Mouse (Mus musculus): ENCODE data around the gene Snx27.

The Snx27 gene

GRCm38 (mm10) chr3:94477444-94477843 is 105.1 kb downstream of the Snx27 start:
- DNase-seq (ENCODE audit: low spot score in 2 of 2) = peak in 1 of 2 experiments; percentile 64

- no peak for DNase-seq (ENCODE audit: low spot score in 2 of 2)
Observed at GRCm38 (mm10) chr3:94476301-94477035, 106.0 kb downstream of the Snx27 start.

GRCm38 (mm10) chr3:94473567-94474232 is 108.8 kb downstream of the Snx27 start:
- no peak for DNase-seq (ENCODE audit: low spot score in 2 of 2)

- DNase-seq (ENCODE audit: low spot score in 2 of 2) = no peak
Observed at GRCm38 (mm10) chr3:94473115-94473505, 109.4 kb downstream of the Snx27 start.

- DNase-seq (ENCODE audit: low spot score in 2 of 2) = peak in 1 of 2 experiments; percentile 14
Observed at GRCm38 (mm10) chr3:94472447-94473114, 109.9 kb downstream of the Snx27 start.

- DNase-seq (ENCODE audit: low spot score in 2 of 2) = no peak
Observed at GRCm38 (mm10) chr3:94468931-94469330, 113.6 kb downstream of the Snx27 start.

GRCm38 (mm10) chr3:94465632-94466430 is 116.7 kb downstream of the Snx27 start:
- peak; percentile 66 to 77 for DNase-seq (ENCODE audit: low spot score in 2 of 2)

- DNase-seq (ENCODE audit: low spot score in 2 of 2) = peak; percentile 36 to 55
Observed at GRCm38 (mm10) chr3:94463926-94464578, 118.5 kb downstream of the Snx27 start.

GRCm38 (mm10) chr3:94459834-94460233 is 122.7 kb downstream of the Snx27 start:
- DNase-seq (ENCODE audit: low spot score in 2 of 2) = no peak

GRCm38 (mm10) chr3:94457055-94457454 is 125.5 kb downstream of the Snx27 start:
- no peak for DNase-seq (ENCODE audit: low spot score in 2 of 2)

GRCm38 (mm10) chr3:94456529-94457000 is 126.0 kb downstream of the Snx27 start:
- peak; percentile 88 for DNase-seq (ENCODE audit: low spot score in 2 of 2)

- DNase-seq (ENCODE audit: low spot score in 2 of 2) = no peak
Observed at GRCm38 (mm10) chr3:94449377-94449776, 133.1 kb downstream of the Snx27 start.
